Mouse (Mus musculus): ENCODE results near the gene Sphk1.

Gene Sphk1

GRCm38 (mm10) chr11:116580031-116580652 lies 49.4 kb downstream of the Sphk1 start:
- no peak for DNase-seq (ENCODE audit: low spot score)

GRCm38 (mm10) chr11:116580711-116581375 lies 50.1 kb downstream of the Sphk1 start:
- DNase-seq (ENCODE audit: low spot score) = peak; percentile 55

GRCm38 (mm10) chr11:116581376-116581814 lies 50.7 kb downstream of the Sphk1 start, which contains the start of gene Ube2o:
Gene Ube2o, minus strand, starts transcription at chr11:116581447.
- DNase-seq (ENCODE audit: low spot score) = peak; percentile 79

- DNase-seq (ENCODE audit: low spot score) = no peak
Observed at GRCm38 (mm10) chr11:116585682-116586081, 55.0 kb downstream of the Sphk1 start.
